Comparison of ENCODE assay signal across 9 mouse cellular contexts in genomic region chr2:172282071-172282710, GRCm38 (mm10). TPM values are rescaled to one million over a fixed set of nuclear protein-coding genes. Genes with fewer than 3 reads are reported as not detected.
DNase-seq lines count a peak whose midpoint lies in the region; ATAC-seq and TF ChIP-seq lines count a peak whose summit lies in the region.
"Had no signal": no experiment of that assay in that cellular context is flagged by ENCODE, and none has a peak within 500 bp of the region (broad histone marks: within the 10 kb centered on the region; RNA-seq: fewer than 3 reads in every experiment).

No protein-coding gene starts in this region.

- H3K36me3 ChIP-seq in forebrain, postnatal 0 days (ENCODE audit: insufficient read depth), result no peaks in the 10 kb centered on the region
- no peaks in the 10 kb centered on the region for H3K36me3 ChIP-seq in heart, adult 2 months (ENCODE audit: control insufficient read depth, insufficient read depth, low read length)
- H3K36me3 ChIP-seq: embryonic facial prominence, embryonic 15.5 days had no signal

- TF ChIP-seq EP300 in heart, adult 2 months (IDR thresholded peaks at IDR 0.05; ENCODE audit: insufficient read depth, low read depth, low read length), result no peak

- no peaks in the 10 kb centered on the region for H3K27me3 ChIP-seq in forebrain, postnatal 0 days (ENCODE audit: insufficient read depth, low read length)
- H3K27me3 ChIP-seq in heart, adult 2 months (ENCODE audit: control insufficient read depth, insufficient read depth, low read length), result no peaks in the 10 kb centered on the region
- H3K27me3 ChIP-seq: embryonic facial prominence, embryonic 15.5 days had no signal

- TF ChIP-seq POLR2A in heart, adult 2 months (IDR thresholded peaks at IDR 0.05; ENCODE audit: insufficient read depth, low read depth, low read length), result no peak

- H3K79me2 ChIP-seq in heart, adult 2 months (replicated peaks; ENCODE audit: control insufficient read depth, insufficient read depth, low read length), result no peaks in the 10 kb centered on the region

- no peak overlapping the region for H3K4me2 ChIP-seq in forebrain, postnatal 0 days (ENCODE audit: low read depth)
- H3K4me2 ChIP-seq: embryonic facial prominence, embryonic 15.5 days had no signal

- DNase-seq in layer of hippocampus, adult 11-12 months (ENCODE audit: low spot score), result peak; percentile 47
- no peak for DNase-seq in layer of hippocampus, adult 9-10 months (ENCODE audit: low spot score)
- DNase-seq in adrenal gland, adult 18-20 months (ENCODE audit: low spot score in 2 of 2), result peak; percentile 23 to 27
- peak; percentile 75 for DNase-seq in forebrain, postnatal 0 days
- peak; percentile 4 to 48 for DNase-seq in lung, postnatal 4 days
- no peak for DNase-seq in retina, embryonic 14.5 days (ENCODE audit: low spot score)
- DNase-seq in heart, adult 2 months, result no peak

- no peak overlapping the region for H3K9ac ChIP-seq in forebrain, postnatal 0 days
- no peak overlapping the region for H3K9ac ChIP-seq in heart, adult 2 months (ENCODE audit: low read depth, low read length)
- H3K9ac ChIP-seq: embryonic facial prominence, embryonic 15.5 days had no signal

- H3K4me3 ChIP-seq in forebrain, postnatal 0 days (ENCODE audit: low read depth, low read length), result no peak overlapping the region
- no peak overlapping the region for H3K4me3 ChIP-seq in heart, adult 2 months
- H3K4me3 ChIP-seq: embryonic facial prominence, embryonic 15.5 days had no signal

- H3K27ac ChIP-seq in forebrain, postnatal 0 days (ENCODE audit: low read depth, low read length), result 0 out of 2 replicates have a peak overlapping the region, but pooled peaks have one; percentile 21
- H3K27ac ChIP-seq in heart, adult 2 months, result no peak overlapping the region
- H3K27ac ChIP-seq: embryonic facial prominence, embryonic 15.5 days had no signal

- peaks cover 9% of the 10 kb centered on the region for H3K4me1 ChIP-seq in forebrain, postnatal 0 days (ENCODE audit: insufficient read depth)
- no peaks in the 10 kb centered on the region for H3K4me1 ChIP-seq in heart, adult 2 months (ENCODE audit: control insufficient read depth, insufficient read depth, low read length)

- intact Hi-C loops in heart, adult 2 months (cut with DNase I), result no loop called here

- no peaks in the 10 kb centered on the region for H3K9me3 ChIP-seq in forebrain, postnatal 0 days (ENCODE audit: low read length)
- H3K9me3 ChIP-seq: embryonic facial prominence, embryonic 15.5 days had no signal

- WGBS in forebrain, postnatal 0 days, result 25% methylated on average over 19 of the region's 19 CpGs
- WGBS in heart, adult 2 months, result 81% methylated on average over 19 of the region's 19 CpGs

- no peak for TF ChIP-seq CTCF in forebrain, postnatal 0 days (IDR thresholded peaks at IDR 0.05; ENCODE audit: low read depth)
- TF ChIP-seq CTCF in heart, adult 2 months (IDR thresholded peaks at IDR 0.05), result no peak

- peak; percentile 78 for ATAC-seq in forebrain, postnatal 0 days
- ATAC-seq in frontal cortex, adult (ENCODE audit: low TSS enrichment), result no peak

RNA-seq across cellular contexts. Expression of gene Mc3r, which starts 33.9 kb away (rescaled TPM):
- total RNA-seq in adrenal gland, adult 18-20 months (2021), result not detected
- 0.31 and 0.86 TPM in 2 replicates for total RNA-seq in forebrain, postnatal 0 days (2014; rRNA removed)
- polyA plus RNA-seq in forebrain, postnatal 0 days (2015; fragmentation: Nextera tagmentation; extraction: Ambion mirVana), result 0.29 and 0.53 TPM in 2 replicates
- not detected for total RNA-seq in heart, adult 2 months (2021)
- not detected in 2 replicates for polyA plus RNA-seq in heart, adult 2 months (2012; rRNA removed)
- polyA plus RNA-seq: embryonic facial prominence, embryonic 15.5 days had no signal

Comparison
In these comparisons a context has a peak if more than half of its experiments do, and no peak if none do; other contexts are left out.
1. DNase-seq: peak in layer of hippocampus, adult 11-12 months (single experiment), adrenal gland, adult 18-20 months (2 of 2), forebrain, postnatal 0 days (single experiment) and lung, postnatal 4 days (2 of 2); none in layer of hippocampus, adult 9-10 months (single experiment), retina, embryonic 14.5 days (single experiment) and heart, adult 2 months (0 of 2).